Mouse (Mus musculus) layer of hippocampus, postnatal 36 days (tissue): ENCODE measurements around the gene Ppp1r12b. TPM values are rescaled to one million over a fixed set of nuclear protein-coding genes. Genes with fewer than 3 reads are reported as not detected.
"Not testable (repeated sequence)": the region's sequence is repeated elsewhere in the genome, so short reads cannot be mapped to it uniquely, and the experiment has no call there.

Source experiments
- DNase-seq, 2 experiments: peaks; one replicate each; pipeline ENCODE4 v3.0.0; 2022
- total RNA-seq, 2 experiments: library from RNA; stranded (reverse); gene quantifications; 2 replicates each; pipeline ENCODE4 v1.2.3; 2021

Ppp1r12b gene
- total RNA-seq, 2 experiments from 2014 or later, result 71.9 to 77.8 TPM

- DNase-seq, result no peak
Observed at GRCm38 (mm10) chr1:134847851-134848250, 107.9 kb downstream of the Ppp1r12b start.

DNA sequence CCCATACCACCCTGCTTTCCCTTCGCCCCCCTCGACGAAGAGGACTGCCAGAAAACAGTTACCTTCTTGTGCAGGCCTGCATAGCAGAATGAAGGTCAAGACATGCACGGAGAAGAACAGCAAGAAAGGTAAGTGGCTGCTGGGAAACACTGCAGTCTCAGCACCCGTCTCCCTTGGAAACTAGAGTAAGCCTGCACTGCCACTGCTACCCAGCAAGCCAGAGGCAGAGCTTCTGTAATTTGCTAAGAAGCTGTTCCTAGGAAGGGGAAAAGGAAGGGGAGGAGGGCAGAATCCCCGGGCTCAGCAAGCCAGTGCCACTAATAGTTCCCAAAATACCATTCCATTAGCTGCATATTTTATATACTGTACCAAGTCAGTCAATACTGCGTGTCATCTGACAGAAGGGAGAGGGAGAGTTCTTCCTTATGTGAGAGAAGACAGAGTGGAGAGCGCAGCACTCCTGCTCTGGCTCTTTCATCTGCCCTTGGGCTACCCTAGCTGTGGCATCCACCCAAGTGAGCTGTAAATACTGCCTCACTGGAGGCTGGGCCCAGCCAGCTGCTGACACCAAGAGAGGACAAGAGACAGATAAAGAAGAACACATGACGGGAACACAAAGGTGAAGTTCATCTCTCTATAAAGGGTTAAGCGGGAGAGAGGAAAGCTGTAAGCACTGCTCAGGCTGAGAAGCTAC is 109.3 kb downstream of the Ppp1r12b start:
- no peak for DNase-seq

GRCm38 (mm10) chr1:134843369-134843768 is 112.4 kb downstream of the Ppp1r12b start:
- no peak for DNase-seq

GRCm38 (mm10) chr1:134836909-134837480 is 118.7 kb downstream of the Ppp1r12b start:
- no peak for DNase-seq

DNA sequence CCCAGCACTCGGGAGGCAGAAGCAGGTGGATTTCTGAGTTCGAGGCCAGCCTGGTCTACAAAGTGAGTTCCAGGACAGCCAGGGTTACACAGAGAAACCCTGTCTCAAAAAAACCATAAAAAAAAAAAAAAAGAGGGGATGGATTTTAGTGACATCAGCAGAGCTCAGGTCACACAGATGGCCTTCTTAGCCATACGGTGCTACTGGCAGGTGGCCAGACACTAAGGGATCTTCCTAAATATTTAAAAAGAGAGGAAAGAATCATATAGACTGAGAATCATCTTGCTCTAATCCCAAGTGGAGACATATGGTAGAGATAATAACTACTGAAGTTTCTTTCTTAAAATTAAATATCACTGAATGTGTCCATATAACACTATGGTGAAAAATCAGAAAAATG is 124.9 kb downstream of the Ppp1r12b start:
- DNase-seq, result not testable (repeated sequence)

- DNase-seq, result no peak
Observed at GRCm38 (mm10) chr1:134829635-134830034, 126.1 kb downstream of the Ppp1r12b start.

DNA sequence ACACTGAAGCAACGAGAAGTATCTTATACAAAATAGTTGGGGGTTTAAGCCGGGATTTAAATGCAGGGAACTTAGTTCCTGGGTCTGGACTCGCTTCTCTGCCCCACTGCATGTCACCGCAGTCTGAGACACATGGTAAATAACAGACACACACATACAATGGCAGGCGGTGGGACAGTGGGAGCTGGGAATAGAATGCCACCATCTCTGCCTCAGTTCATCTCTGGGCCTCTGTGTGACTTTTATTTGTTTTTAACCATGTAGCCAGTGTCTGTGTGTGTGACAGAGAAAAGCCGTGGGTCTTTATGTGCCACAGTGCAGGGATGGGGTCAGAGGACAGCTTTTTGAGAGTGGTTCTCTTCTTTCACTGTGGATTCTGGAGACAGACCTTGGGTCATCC is 130.8 kb downstream of the Ppp1r12b start:
- no peak for DNase-seq

DNA sequence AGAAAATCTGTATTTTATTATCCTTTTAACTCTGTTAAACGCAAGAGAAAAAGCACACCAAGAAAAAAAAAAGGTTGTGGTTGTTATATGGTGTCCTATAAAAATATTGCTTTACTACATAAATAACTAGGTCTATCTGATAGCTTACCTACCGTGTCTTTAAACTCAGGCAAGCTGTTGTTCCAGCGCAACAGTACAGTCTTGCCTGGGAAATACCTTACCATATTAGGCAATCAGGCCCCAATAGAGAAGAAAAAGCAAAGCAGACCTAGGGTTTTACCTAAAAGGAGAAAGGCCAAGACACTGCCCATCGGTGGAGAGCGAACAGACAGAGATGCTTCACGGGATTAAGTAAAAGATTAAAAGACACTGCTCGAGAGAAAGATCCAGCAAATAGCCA is 131.9 kb downstream of the Ppp1r12b start:
- DNase-seq, result no peak

GRCm38 (mm10) chr1:134823323-134823722 is 132.4 kb downstream of the Ppp1r12b start:
- DNase-seq, result no peak

GRCm38 (mm10) chr1:134820882-134821281 is 134.9 kb downstream of the Ppp1r12b start:
- DNase-seq, result no peak

GRCm38 (mm10) chr1:134819196-134819595 is 136.5 kb downstream of the Ppp1r12b start:
- DNase-seq, result no peak

DNA sequence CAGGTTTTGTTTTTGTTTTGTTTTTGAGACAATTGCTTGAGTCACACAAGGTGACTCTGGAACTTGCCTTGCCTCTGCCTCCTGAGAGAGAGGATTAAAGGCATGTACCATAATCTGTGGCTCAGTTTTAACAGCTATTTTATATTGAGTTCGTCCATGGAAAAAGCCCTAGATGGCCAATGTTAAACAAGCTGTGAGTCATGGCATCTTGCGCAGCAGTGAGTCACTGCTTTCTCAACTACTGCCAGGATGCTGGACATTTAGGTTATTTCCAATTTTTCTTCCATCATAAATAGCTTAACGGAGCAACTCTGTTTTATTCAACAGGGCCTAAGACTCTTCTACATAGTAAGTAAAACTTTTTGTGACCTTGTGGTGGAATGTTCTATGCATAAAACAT is 137.0 kb downstream of the Ppp1r12b start:
- DNase-seq, result no peak

DNA sequence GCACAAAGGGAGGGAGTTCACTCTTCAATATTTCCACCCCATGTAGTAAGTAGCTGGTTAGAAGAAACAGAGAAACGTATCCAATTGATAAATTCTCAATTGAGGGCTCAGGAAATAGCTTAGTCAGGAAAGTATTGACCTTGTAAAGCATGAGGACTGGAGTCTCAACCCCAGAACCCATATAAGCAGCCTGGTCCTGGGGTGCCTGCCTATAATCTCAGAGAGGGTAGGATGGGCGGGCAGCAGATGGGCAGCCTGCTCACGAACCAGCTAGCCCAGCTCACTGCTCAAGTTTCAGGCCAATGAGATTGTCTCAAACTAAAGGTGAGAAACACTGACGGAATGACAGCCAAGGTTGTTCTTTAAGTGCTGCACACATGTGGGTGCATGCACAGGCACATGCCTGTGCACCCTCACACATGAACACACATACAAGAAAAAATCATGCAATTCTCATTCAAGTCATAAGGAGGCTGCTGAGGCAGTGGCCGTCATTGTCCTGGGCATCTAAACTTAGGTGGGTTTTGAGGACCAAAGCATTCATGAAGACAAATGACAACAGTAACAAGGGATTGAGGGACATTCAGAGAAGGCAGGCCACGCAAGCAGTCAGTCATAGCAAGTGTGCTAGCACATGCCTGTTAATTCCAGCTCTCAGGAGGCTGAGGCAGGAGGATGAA is 137.7 kb downstream of the Ppp1r12b start:
- no peak for DNase-seq

DNA sequence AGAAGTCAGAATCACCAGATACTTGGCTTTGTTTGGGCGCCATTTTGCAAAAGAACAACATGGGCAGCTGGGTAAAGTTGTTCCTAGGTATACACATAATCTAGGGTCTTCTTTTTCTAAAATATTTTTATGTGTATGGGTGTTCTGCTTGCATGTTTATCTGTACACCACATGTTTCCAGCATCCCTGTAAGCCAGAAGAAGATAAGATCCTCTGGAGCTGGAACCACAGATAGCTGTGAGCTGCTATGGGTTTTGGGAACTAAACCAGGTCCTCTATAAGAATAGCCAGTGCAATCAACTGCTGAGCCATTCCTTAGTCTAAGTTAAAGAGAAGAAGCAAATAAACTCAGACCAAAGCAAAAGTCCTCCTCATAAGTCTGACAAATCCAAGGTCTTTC is 138.6 kb downstream of the Ppp1r12b start:
- no peak for DNase-seq

- DNase-seq, result no peak
Observed at GRCm38 (mm10) chr1:134816617-134817016, 139.1 kb downstream of the Ppp1r12b start.

DNA sequence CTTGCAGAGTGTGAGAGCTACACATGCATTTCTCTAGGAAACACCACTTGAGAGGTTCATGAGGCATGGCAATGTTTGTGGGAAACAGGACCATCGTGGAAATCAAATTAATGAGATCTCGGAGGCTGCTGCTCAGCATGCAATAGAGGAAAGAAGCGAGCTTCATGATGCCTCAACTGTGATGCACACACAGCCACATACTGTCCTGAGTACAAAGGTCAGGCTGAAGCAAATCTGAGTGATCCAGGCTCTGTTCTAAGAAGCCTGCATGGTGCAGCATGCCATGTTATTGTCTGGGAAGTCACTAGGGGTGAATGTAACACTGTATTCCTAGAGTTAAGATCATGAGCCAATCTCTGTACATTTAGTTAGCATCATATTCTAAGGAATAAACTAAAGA is 140.0 kb downstream of the Ppp1r12b start:
- no peak for DNase-seq

GRCm38 (mm10) chr1:134805471-134805870 is 150.3 kb downstream of the Ppp1r12b start:
- no peak for DNase-seq

DNA sequence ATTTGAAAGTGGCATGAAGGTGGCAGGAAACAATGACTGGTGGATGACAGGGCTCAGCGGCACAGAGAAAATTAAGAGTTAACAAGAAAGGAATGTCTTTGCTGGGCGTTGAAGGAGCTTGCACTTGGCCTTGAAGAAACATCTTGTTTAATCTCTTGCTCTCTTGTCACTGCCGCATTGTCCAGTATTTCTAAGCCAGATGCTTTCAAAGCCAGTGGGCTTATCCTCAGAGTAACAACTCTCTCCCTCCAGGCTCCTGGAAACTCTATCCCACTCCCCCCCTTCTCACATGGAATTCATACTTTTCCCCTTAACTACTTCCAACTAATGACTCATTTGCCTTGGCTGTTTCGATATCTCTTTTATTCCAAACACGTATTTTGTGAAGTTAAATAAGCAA is 151.4 kb downstream of the Ppp1r12b start:
- no peak for DNase-seq

- DNase-seq, result no peak
Observed at GRCm38 (mm10) chr1:134803286-134804117, 152.2 kb downstream of the Ppp1r12b start.

GRCm38 (mm10) chr1:134801758-134802157 is 154.0 kb downstream of the Ppp1r12b start:
- DNase-seq, result no peak

DNA sequence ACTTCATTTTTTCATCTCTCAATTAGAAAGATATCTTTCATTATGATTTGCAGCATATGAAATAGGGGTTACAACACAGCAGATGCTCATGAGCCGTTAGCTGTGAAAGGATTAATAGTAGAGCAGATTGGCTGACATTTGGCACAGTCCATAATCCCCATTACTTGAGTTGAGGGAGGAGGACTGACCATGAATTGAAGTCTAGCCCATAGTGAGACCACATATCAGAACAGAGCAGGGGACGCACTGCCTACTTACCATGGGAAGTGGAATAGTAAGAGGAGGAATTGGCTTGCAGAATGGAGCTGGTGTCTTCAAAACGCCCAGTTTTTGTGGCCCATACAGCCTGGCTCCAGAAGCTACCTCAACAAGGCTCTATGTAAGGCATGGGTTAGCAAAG is 159.2 kb downstream of the Ppp1r12b start:
- no peak for DNase-seq

DNA sequence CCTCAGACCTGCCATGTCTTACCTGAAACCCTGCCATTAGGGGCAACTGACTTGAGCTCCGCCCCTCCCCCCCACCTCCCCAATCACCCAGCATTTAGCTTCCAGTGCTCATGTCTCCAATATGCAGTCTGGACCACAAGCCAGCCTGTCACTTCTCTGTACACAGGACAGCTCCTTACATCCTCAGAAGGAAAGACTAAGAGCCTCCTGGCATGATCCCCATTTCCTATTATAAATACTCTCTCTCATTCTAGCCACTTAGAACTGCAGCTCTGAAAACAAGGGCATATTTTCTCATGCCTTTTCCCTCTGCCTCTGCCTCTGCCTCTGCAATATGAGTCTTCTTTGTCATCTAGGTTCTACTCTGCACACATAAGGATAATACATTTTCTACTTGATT is 159.7 kb downstream of the Ppp1r12b start:
- DNase-seq, result no peak

DNA sequence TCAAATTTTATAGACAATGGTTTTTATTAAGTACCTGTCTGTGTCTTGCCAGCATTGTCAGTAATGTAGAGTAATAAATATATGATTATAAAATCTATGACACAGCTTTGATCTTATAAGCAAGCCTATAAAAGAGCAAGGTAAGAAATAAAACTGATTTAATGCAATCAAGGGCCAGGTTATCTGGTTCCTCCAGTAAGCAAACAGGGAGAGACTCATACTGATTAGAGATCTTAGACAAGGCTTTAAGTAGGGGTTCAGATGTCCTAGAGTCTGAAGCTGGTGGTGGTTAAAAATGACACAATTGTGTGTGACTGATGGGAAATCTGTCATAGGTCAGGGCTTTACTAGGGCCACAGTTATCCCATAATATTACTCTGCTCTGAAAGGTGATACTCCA is 164.3 kb downstream of the Ppp1r12b start:
- DNase-seq, result no peak
